Mouse (Mus musculus) urinary bladder, adult 2 months (tissue): ENCODE measurements around the gene Ckap5. TPM values are rescaled to one million over a fixed set of nuclear protein-coding genes. Genes with fewer than 3 reads are reported as not detected.
"Not testable (repeated sequence)": the region's sequence is repeated elsewhere in the genome, so short reads cannot be mapped to it uniquely, and the experiment has no call there.

Experiments used
- DNase-seq: peaks from one replicate; pipeline ENCODE4 v3.0.0; 2022; ENCODE audit warnings: low spot score
- polyA plus RNA-seq: library from polyadenylated mRNA; depleted of rRNA; stranded (reverse); fragments of >200 nt; gene quantifications from 2 replicates; pipeline ENCODE4 v1.2.3, GENCODE M21; 2012; rRNA removed

The Ckap5 gene
- 19.6 and 22.9 TPM in 2 replicates for polyA plus RNA-seq

GRCm38 (mm10) chr2:91526294-91527146 lies at the start of gene Ckap5:
Gene Ckap5 (plus strand): TSS chr2:91526762.
- peak; percentile 82 for DNase-seq

- no peak for DNase-seq
Observed at GRCm38 (mm10) chr2:91476841-91477240, 49.7 kb upstream of the Ckap5 start.

- DNase-seq = no peak
Observed at GRCm38 (mm10) chr2:91480399-91480801, 46.2 kb upstream of the Ckap5 start.

- DNase-seq = no peak
Observed at GRCm38 (mm10) chr2:91480805-91481514, 45.6 kb upstream of the Ckap5 start.

- DNase-seq = no peak
Observed at GRCm38 (mm10) chr2:91484698-91485097, 41.9 kb upstream of the Ckap5 start.

- no peak for DNase-seq
Observed at GRCm38 (mm10) chr2:91485256-91485655, 41.3 kb upstream of the Ckap5 start.

GRCm38 (mm10) chr2:91487295-91487694 lies 39.3 kb upstream of the Ckap5 start:
- DNase-seq = not testable (repeated sequence)

GRCm38 (mm10) chr2:91492071-91492635 lies 34.4 kb upstream of the Ckap5 start:
- no peak for DNase-seq

GRCm38 (mm10) chr2:91493981-91494380 lies 32.6 kb upstream of the Ckap5 start:
- DNase-seq = no peak

- DNase-seq = no peak
Observed at GRCm38 (mm10) chr2:91498093-91498719, 28.4 kb upstream of the Ckap5 start.

- no peak for DNase-seq
Observed at GRCm38 (mm10) chr2:91508076-91508475, 18.5 kb upstream of the Ckap5 start.

GRCm38 (mm10) chr2:91517186-91517585 lies 9.4 kb upstream of the Ckap5 start:
- no peak for DNase-seq

GRCm38 (mm10) chr2:91527147-91527486 lies 555 bp downstream of the Ckap5 start:
- DNase-seq = no peak

- peak; percentile 68 for DNase-seq
Observed at GRCm38 (mm10) chr2:91537588-91538205, 11.1 kb downstream of the Ckap5 start.

GRCm38 (mm10) chr2:91568125-91568524 lies 41.6 kb downstream of the Ckap5 start:
- no peak for DNase-seq

GRCm38 (mm10) chr2:91580894-91581293 lies 54.3 kb downstream of the Ckap5 start:
- no peak for DNase-seq

GRCm38 (mm10) chr2:91586242-91586641 lies 59.7 kb downstream of the Ckap5 start:
- no peak for DNase-seq

- DNase-seq = no peak
Observed at GRCm38 (mm10) chr2:91600475-91600874, 73.9 kb downstream of the Ckap5 start.

- no peak for DNase-seq
Observed at GRCm38 (mm10) chr2:91602389-91602788, 75.8 kb downstream of the Ckap5 start.

GRCm38 (mm10) chr2:91609370-91609769 lies 82.8 kb downstream of the Ckap5 start:
- not testable (repeated sequence) for DNase-seq

GRCm38 (mm10) chr2:91622356-91622755 lies 95.8 kb downstream of the Ckap5 start:
- no peak for DNase-seq

GRCm38 (mm10) chr2:91623366-91623765 lies 96.8 kb downstream of the Ckap5 start:
- DNase-seq = not testable (repeated sequence)
